Mouse (Mus musculus): ENCODE results near the gene Tex26.

Tex26 gene

DNA sequence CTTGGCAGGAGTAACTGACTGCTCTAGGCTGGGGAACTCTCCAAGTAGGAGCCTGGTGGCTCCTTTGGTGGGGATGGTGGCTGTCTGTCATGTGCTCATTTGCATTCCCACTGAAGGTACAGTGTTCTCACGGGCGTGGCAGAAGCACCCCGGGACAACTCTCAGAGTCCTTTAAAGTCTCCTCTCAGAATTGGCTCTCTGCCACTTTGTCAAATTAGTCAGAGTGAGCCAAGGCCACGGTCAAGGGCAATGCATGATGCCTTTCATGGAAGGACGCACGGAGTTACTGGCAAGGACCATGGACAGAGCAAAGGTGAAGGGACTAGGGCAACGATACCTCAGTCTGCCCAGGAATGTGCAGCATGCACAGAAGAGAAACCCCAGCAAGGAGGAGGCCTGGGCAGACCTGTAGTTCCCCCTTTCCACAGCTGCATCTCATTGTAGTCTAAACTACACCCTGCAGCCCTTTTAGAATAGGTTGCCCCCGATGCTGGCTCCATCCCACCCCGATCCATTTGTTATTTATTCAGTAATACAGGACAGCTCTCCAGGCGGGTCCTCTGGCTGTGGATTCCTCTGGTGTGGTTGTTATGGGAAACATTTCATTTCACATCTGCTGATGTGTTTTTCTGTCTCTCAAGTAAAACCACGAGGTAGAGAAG, 49.0 kb downstream of the Tex26 start:
- no peak for DNase-seq (ENCODE audit: low spot score)

DNA sequence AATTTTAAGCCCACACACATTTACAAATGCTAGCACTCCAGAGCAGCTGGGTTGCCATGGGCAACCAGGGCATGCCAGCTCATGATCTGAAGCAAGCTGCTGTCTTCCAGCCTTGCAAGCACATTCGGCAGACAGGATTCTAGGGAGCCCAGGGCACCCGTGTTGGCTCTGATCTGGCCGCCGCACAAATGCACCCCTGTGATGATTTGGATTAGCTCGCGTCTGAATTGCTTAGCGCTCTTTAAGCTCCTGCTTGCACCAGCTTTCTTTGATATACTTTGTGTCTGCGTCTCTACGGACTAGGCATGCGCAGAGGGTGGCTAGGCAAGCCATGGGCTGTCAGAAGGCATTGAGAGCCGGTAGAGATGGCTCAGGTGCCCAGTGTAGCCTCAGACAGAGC, 49.7 kb downstream of the Tex26 start:
- DNase-seq (ENCODE audit: low spot score), result no peak

DNA sequence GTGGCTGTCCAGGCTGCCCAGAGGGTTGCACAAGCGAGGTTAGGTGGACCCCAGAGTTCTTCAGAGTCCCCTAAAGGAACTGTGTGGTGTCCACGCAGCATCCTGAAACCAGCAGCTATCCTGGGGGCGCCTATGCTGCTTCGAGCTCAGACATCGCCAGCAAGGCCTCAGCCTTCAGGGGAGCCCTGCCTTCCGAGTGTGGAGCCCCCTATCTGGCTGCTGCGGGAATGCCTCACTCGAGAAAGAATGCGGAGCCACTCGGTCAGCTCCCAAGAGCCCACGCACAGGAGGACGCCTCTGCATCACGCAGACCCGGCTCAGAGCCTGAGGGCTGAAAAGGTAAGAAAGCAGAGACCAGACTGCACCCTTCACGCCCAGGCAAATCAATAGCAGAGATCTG, 50.8 kb downstream of the Tex26 start:
- DNase-seq (ENCODE audit: low spot score), result no peak

DNA sequence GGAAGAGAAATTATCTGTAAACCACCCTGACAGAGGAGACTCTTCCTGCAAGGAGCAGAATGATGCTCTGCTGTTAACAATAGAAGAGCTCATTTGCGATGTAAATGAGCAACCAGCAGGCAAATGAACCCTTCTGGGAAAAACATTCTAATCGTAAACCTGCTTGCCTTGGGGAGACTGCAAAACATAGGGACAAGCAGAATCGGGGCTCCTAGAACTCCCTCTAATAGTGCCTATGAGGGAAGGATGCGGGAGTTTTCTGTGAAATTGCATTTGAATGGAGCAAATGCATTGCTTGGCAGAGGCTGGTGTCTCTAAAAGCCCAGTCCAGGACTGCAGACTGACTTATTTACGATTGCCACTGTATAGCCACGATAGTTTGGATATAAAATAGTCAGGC, 56.2 kb downstream of the Tex26 start:
- no peak for DNase-seq (ENCODE audit: low spot score)

DNA sequence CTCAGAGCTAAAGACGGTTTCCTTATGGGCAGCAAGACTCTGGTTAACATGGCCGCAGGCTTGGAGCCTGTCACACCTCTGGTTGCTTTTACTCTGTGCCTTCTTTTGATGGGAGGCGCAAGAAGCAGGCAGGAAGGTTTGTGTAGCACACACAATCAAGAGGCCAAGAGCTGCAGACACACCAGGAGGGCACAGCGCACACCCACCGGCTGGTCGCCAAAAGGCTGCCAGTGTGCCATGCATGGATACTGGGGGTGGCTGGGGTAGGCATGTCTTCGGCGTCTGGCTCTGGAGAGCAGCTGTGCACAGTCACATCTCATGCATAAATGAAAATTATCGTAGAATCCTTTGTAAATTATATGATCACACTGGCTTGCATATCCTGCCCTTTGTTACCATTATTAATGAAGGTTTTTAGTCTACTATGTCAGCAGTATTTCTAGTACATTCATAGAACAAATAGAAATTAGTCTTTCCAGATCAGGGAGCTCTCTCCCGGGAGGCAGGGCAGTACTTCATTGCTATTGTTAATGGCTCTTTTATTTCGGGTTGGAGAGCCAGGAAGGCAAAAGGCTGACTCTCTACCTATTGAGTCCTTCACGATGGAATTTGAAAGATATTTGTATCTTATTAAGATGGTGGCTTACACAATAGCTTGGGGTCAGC, 57.1 kb downstream of the Tex26 start:
- DNase-seq (ENCODE audit: low spot score), result no peak

DNA sequence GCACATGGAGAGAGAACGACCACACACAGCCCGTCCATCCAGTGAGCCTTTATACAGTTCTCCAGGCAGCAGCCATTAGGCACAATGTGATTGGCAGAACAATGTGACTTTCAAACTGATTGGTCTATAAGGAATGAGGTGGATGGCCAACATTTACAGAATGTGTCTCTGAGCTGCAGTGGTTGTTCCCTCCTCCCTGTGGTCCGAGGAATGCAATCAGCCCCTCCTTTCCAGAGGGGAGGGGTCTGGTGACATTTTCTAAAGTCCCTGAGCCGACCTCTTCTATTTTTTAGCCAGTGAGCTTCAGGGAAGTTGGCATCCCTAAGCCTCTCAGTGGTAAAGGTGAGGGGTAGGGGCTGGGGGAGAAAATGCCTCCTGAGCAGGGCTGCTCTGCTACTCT, 60.5 kb downstream of the Tex26 start:
- DNase-seq (ENCODE audit: low spot score), result no peak

DNA sequence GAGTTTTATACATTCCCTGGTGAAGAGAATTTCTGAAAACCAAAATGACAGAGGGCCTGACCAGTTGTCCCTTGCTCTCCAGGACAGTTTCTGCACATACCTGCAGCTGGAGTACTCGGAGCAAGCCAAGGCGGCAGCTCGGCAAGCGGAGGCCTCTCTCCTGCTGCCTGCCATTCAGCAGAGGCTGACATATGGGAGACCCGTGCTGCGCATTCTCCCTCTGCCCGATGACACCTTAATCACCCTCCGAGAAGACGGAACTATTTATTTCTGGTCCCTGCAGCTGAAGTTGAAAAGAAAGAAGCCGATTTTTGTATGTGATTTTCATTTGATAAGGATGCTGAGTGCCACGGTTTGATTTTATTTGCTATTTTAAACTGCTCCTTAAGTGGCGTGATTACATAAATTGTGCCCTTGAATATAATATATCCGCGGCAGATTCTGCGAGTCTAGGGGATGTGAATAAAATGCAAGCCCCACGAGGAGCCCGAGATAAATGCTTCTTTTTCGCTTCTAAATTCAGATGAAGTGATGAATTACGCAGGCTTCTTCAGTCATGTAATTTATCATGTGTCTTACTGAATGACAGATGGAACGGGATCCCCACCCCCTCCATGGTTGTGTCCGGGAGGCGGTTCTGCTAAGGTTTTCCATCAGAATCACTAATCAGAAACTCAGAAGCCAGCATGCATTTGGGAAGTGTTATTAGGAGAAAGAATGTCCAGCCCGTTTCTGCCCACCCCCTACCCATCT, 64.1 kb downstream of the Tex26 start:
- DNase-seq (ENCODE audit: low spot score), result no peak

DNA sequence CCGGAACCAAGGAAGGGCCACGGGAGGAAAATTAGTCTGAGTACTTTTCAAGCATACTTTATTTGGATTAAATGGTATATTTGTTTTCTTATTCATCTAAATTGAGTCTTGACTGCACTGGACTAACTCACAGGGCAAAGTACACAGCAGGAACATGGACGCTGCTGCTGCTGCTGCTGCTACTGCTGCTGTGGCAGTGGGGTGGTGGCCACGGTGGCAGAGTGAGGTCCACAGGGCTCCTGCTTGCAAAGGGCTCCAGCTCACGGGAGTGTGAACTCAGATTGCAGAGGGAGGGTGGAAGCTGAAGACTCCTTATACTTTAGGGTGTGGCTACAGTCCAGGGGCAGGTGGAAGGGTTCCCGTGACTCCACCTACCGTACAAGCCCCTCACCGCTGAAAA, 65.5 kb downstream of the Tex26 start:
- DNase-seq (ENCODE audit: low spot score), result no peak

DNA sequence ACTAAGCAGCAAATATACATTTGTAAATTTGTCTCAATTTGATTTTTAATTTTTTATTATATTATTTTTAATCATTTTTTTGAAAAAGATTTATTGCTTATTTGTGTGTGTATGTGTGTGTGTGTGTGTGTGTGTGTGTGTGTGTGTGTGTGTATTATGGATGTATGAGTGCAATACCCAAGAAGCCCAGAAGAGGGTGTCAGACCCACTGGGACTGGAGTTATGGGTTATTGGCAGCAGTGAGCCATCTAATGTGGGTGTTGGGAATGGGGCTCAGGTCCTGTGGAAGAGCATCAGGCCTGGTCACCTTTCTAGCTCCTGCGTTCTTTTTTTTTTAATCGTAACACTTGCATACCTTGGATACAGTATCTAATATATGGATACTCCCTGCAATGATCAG, 66.6 kb downstream of the Tex26 start:
- DNase-seq (ENCODE audit: low spot score), result no peak

DNA sequence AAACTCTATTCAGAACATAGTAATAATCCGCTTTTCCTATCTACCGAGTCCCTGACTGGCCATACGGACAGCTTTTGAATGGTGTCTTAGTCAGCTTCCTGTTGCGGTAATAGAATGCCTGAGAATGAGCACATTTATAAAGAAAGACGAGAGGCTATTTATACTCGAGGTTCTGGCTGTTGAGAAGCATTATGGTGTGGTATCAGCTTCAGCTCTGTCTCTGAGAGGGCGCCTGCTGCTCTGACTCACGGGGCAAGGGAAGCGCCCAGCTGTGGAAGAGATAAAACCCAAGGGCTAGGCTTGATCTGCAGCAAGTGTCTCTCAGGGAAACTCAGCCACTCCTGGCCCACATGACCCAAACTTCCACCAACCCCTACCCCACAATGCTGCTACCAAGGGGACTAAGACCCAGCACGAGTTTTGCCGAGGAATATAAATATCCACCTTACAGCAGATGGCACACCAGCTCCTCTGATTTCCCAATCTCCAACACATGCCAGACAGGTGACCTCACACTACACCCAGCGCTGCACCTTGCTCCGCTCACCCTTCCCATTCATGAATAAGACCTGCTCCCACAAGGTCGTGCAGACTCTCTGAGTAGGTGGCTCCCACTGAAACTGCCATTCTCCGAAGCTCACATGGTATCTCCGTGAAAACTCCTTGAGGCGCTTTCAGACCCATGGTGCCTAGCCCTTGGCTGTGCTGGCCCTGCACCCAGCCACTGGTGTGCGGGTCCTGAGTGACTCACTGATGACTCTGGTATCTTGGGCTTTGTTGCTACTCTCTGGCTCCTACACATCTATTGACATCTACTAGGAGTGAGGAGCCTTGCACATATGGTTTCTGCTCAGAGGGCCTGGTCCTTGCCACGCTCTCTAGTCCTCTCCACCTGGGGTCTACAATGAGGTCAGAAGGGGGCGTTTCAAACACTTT, 68.9 kb downstream of the Tex26 start:
- no peak for DNase-seq (ENCODE audit: low spot score)

DNA sequence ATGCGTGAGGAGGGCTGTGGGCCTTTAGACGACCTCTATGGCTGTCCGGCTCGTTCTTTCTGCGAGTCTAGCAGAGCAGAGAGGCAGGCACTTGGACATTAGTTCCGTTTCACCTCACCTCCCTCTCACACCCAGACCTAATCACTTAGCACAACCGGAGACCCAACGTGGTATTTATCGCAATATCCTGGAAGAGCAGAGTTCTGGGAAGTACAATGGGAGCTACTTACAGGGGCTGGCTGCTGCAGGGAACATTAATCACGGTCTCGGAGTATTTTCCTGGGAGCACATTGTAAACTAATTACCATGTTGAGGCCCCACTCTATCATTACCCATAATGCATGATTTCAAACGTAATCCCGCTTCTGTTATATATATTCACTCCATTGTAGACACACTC, 70.9 kb downstream of the Tex26 start:
- no peak for DNase-seq (ENCODE audit: low spot score)

DNA sequence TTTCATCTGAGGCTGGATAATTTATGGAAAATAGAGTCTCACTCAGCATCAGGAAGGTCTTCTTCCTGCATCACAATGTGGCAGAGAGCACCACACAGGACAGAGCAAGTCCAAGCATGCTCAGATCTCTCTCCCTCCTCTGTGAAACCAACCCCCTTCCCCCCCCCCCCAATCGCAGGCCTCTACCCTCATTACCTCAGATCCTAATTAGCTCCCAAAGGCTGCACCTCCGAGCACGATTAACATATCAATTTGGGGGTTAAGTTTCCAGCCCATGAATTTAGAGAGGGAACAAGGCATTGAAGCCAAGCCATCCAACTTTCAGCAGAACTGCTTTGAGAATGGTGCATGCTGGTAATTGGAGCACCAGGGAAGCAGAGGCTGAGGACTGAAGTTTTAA, 73.2 kb downstream of the Tex26 start:
- no peak for DNase-seq (ENCODE audit: low spot score)

DNA sequence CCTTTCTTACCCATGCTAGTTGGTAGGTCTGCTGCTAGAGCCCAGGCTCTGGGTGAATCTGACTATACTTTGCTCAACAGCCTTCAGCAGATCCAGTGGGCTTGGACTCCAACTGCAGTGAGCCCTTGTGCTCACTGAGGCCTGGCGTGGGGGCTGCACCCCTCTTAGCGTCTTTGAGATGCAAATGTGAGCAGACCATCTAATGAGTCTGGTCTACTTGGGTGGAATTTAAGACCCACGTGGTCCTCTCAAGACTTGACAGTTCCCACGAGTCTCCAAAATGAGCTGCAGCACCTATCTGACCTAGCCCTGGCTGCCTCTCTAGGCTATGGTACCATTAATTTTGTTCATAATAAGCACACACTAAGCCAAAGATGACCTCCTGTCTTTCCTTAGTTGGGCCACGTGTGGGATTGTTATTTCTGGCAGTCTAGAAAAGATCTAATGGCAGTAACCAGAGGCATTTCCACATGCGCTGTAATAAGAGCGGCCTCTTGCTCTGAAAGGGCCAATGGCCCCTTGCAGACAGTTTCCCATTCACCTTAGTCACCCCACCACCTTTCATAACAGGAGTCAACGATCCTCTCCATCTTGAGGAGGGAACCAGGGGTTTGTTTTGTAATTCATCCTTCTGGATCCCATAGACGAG, 74.1 kb downstream of the Tex26 start:
- no peak for DNase-seq (ENCODE audit: low spot score)

DNA sequence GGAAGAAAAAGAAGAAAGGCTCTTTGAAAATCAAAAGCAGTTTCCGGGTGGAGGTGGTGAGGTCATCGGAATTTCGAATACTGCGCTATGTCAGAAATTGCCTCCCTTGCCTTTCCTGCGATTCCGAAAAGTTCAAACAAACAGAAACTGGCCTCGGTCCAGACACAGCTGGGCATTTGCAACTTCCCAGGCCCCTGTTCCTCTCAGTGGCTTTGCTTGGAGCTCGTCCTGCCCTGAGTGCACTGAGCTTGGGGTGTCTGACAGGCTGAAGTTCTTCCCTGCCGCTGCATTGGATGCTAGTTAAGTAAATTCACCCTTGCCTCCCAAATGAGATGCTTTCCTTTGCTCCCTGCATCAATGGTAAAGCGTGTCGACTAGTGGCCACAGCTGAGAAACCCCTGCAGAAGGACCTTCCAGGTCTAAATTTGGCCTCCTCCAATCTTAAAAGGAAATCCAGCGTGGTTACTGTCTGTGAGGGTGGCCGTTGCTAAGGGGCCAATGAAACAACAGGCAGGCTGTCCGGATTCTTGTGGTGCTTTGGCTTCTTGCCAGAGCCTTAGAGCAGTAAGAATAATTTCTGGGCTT, 74.7 kb downstream of the Tex26 start:
- peak; percentile 30 for DNase-seq (ENCODE audit: low spot score)

DNA sequence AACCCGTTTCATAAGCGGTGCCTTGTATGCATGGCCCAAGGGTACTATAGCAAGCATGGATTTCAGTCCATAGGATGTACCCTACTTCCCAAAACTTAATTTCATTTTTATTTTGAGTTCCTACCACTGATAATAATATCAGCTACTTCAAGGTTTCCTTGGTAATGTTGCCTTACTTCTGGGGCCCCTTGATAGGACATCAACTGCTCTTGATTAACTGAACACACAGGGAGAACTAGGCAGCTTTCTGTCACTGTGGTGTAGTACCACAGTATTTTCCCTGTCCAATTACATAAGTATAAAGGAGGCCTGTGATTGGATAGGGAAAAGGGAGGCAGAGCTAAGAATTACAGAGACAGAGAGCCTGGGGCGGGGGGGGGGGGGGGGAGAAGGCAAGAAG, 75.4 kb downstream of the Tex26 start:
- no peak for DNase-seq (ENCODE audit: low spot score)

DNA sequence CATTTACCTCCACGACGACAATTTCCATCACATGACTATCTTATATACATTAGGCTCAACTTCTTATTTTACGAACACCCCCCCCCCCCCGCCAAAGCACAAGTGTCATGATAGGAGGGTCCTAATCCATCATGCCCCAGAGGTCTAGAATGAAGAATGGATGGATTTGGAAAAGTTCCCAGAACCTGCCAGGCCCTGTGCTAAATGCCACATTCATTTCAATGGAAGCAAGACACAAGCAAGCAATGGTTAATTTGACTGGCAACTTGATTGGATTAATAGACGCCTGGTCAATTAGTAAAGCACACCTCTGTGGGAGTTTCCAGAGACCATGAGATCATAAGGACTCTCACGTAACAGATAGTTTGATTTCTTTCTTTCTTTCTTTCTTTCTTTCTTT, 77.7 kb downstream of the Tex26 start:
- no peak for DNase-seq (ENCODE audit: low spot score)
